Mouse (Mus musculus) C2C12 (cell line): Measurements from ENCODE around the gene E030018B13Rik.

Experiments
- CTCF ChIP-seq: IDR thresholded peaks from one replicate; pipeline ENCODE4 v1.5.1; 2011; ENCODE audit not compliant: control insufficient read depth, insufficient read depth, insufficient read length
- MAX ChIP-seq: IDR thresholded peaks from one replicate; pipeline ENCODE4 v1.6.1; 2011; ENCODE audit warnings: mild to moderate bottlenecking, control low read depth
- MYOD1 ChIP-seq: IDR thresholded peaks from one replicate; pipeline ENCODE4 v1.6.1; 2011; ENCODE audit warnings: low read depth; ENCODE audit not compliant: control insufficient read depth, insufficient read length
- USF1 ChIP-seq: IDR thresholded peaks from one replicate; pipeline ENCODE4 v1.6.1; 2011; ENCODE audit warnings: low read depth, mild to moderate bottlenecking, control low read depth, moderate library complexity

DNA sequence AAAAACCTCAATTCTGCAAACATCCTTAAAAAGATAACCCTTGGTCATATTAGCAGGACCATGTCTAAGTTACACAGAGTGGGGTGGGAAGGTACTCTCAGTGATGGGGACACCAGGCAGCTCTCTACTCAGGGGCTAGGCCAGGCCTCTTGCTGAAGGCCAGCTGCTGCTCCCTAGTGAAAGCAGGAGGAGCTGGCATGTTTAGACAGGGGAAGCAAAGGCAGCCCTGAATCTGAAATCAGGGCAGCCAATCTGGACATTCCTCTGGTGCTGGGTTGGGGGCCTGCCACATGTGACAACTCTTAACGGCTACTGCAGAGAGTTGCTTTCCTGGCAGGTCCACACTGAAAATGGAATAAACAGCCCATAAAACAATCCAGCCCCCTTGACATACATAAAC, 7.5 kb downstream of the E030018B13Rik start:
- TF ChIP-seq USF1 (no peak), CTCF (no peak), MYOD1 (no peak), MAX (no peak)
